Mouse (Mus musculus): ENCODE data around the gene Jsrp1. TPM values are rescaled to one million over a fixed set of nuclear protein-coding genes. Genes with fewer than 3 reads are reported as not detected.

Gene Jsrp1
- polyA plus RNA-seq, 1 experiment from 2014 or later, result not detected

DNA sequence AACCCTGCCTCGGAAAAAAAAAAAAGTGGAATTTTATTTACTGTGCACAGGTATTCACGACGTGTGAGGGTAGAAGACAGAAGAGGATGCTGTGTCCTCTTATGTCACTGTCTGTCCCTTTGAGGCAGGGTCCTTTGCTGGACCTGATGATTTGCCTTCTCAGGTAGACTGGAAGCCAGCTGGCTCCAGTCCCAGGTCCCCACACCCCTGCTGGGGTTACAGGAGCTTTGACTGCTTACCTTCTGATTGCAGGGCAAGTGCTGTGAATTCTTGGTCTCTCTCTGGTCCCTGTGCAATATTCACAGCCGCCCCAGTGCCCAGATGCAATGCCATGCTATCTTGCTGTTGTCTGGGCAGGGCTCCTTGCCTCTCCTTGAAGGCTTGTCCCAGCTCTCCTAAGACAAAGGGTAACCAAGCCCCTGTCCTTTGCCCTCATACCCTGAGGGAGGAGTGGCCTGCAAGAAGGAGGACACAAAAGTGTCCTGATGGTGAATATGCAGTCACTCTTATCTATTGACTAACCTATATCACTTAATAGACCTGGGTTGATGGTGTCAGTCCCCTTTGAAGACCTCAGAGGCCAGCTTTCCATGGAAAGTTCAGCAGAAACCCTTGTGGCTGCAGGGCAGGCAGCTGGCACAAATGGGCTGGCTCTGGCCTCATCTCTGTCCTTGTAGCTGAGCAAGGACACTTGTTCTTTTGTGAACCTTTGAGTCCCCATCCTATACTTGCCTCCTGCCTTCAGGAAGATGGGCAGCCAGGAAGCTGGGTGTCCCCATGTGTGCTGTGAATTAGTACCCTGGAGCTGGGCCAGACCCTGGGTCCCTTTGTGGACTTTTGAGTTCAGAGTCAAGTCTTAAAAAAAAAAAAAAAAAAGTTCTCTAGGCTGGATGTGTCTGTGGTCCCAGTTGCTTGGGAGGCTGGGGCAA, 52.4 kb downstream of the Jsrp1 start:
- H3K9me3 ChIP-seq (ENCODE audit: low read length), result no peaks in the 10 kb centered on the region
- no peak overlapping the region for H3K9ac ChIP-seq (replicated peaks)
- peaks cover 59% of the 10 kb centered on the region for H3K4me1 ChIP-seq (ENCODE audit: insufficient read depth)
- ATAC-seq, result no peak
- TF ChIP-seq CTCF (IDR thresholded peaks at IDR 0.05; ENCODE audit: low read depth) (no peak), EP300 (IDR thresholded peaks at IDR 0.05; ENCODE audit: low read depth) (no peak)
- no peaks in the 10 kb centered on the region for H3K27me3 ChIP-seq (ENCODE audit: insufficient read depth, low read length)
- WGBS (ENCODE audit: insufficient replicate concordance), result 83% methylated on average over 4 of the region's 4 CpGs
- H3K4me2 ChIP-seq (ENCODE audit: low read depth, low read length), result no peak overlapping the region
- no peak overlapping the region for H3K4me3 ChIP-seq (ENCODE audit: low read depth, low read length)
- H3K27ac ChIP-seq (ENCODE audit: low read depth), result no peak overlapping the region
- DNase-seq, result no peak
- peaks cover 9% of the 10 kb centered on the region; the same call in 1 of the 2 replicates for H3K36me3 ChIP-seq (replicated peaks; ENCODE audit: insufficient read depth, low read length)

DNA sequence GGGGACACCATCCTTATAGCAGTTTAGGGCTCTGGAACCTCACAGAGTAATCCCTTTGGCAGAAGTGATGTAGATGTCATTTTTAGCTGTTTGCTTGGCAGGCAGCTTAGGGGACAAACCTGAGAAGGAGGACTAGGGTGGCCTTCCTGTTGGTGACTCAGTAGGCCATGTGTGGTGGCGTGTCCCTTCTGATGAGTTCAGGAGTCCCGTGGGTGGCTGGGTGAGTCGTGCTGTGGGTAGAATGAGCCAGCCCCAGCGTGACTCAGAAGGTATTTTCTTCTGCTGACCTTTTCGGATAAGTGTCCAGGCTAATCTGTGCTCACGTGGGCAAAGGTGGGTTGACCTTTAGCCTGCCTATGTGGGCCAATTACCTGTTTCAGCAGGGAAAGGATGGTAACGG, 54.6 kb downstream of the Jsrp1 start:
- DNase-seq (no peak), ATAC-seq (no peak)
- WGBS (ENCODE audit: insufficient replicate concordance), result 57% methylated on average over 7 of the region's 7 CpGs
- Histone ChIP-seq H3K9me3 (ENCODE audit: low read length) (no peaks in the 10 kb centered on the region), H3K27ac (ENCODE audit: low read depth) (no peak overlapping the region), H3K9ac (replicated peaks) (no peak overlapping the region), H3K36me3 (replicated peaks; ENCODE audit: insufficient read depth, low read length) (no peaks in the 10 kb centered on the region), H3K4me1 (ENCODE audit: insufficient read depth) (peaks cover 58% of the 10 kb centered on the region), H3K4me2 (ENCODE audit: low read depth, low read length) (no peak overlapping the region), H3K4me3 (ENCODE audit: low read depth, low read length) (no peak overlapping the region), H3K27me3 (ENCODE audit: insufficient read depth, low read length) (no peaks in the 10 kb centered on the region)
- no peak for TF ChIP-seq EP300 (IDR thresholded peaks at IDR 0.05; ENCODE audit: low read depth)
- TF ChIP-seq CTCF (IDR thresholded peaks at IDR 0.05; ENCODE audit: low read depth), result no peak

MicroRNAs encoded within 50 kb of the gene (microRNA counts, 519-probe panel; counts per million panel counts)
- not detected for microRNA mmu-miR-1982

Small RNA genes within 50 kb of the gene (microRNA-seq; reads per million reads assigned to microRNA genes)
- 9.7 reads per million, percentile 17 among the genes with 10 or more reads in this experiment for gene Mir1982

Other genes with a start within 250 kb of the Jsrp1 start
- gene Klf16, start 236.2 kb downstream of the Jsrp1 start, polyA plus RNA-seq (2015; fragmentation: Nextera tagmentation; extraction: Ambion mirVana), result 6.1 and 6.5 TPM in 2 replicates
- gene Abhd17a, start 223.2 kb downstream of the Jsrp1 start, polyA plus RNA-seq (2015; fragmentation: Nextera tagmentation; extraction: Ambion mirVana), result 50.2 and 59.3 TPM in 2 replicates
- 27.5 and 29.2 TPM in 2 replicates for gene Scamp4, start 210.6 kb downstream of the Jsrp1 start, polyA plus RNA-seq (2015; fragmentation: Nextera tagmentation; extraction: Ambion mirVana)
- 2.1 and 2.6 TPM in 2 replicates for gene Adat3, start 210.6 kb downstream of the Jsrp1 start, polyA plus RNA-seq (2015; fragmentation: Nextera tagmentation; extraction: Ambion mirVana)
- gene Gm49322, start 207.5 kb downstream of the Jsrp1 start, polyA plus RNA-seq (2015; fragmentation: Nextera tagmentation; extraction: Ambion mirVana), result 0.20 and 0.52 TPM in 2 replicates
- 41.4 and 45.8 TPM in 2 replicates for gene Csnk1g2, start 190.7 kb downstream of the Jsrp1 start, polyA plus RNA-seq (2015; fragmentation: Nextera tagmentation; extraction: Ambion mirVana)
- gene Btbd2, start 156.4 kb downstream of the Jsrp1 start, polyA plus RNA-seq (2015; fragmentation: Nextera tagmentation; extraction: Ambion mirVana), result 10.7 and 11.5 TPM in 2 replicates
- gene Mknk2, start 135.4 kb downstream of the Jsrp1 start, polyA plus RNA-seq (2015; fragmentation: Nextera tagmentation; extraction: Ambion mirVana), result 45.8 and 46.1 TPM in 2 replicates
- gene Mob3a, start 111.5 kb downstream of the Jsrp1 start, polyA plus RNA-seq (2015; fragmentation: Nextera tagmentation; extraction: Ambion mirVana), result 14.7 and 17.3 TPM in 2 replicates
- 7.9 and 10.4 TPM in 2 replicates for gene Izumo4, start 111.3 kb downstream of the Jsrp1 start, polyA plus RNA-seq (2015; fragmentation: Nextera tagmentation; extraction: Ambion mirVana)
- 16.4 and 19.0 TPM in 2 replicates for gene Ap3d1, start 71.2 kb downstream of the Jsrp1 start, polyA plus RNA-seq (2015; fragmentation: Nextera tagmentation; extraction: Ambion mirVana)
- 4.6 TPM in 2 replicates for gene Dot1l, start 58.3 kb downstream of the Jsrp1 start, polyA plus RNA-seq (2015; fragmentation: Nextera tagmentation; extraction: Ambion mirVana)
- 20.9 and 22.2 TPM in 2 replicates for gene Sf3a2, start 15.3 kb downstream of the Jsrp1 start, polyA plus RNA-seq (2015; fragmentation: Nextera tagmentation; extraction: Ambion mirVana)
- 42.0 and 43.7 TPM in 2 replicates for gene Plekhj1, start 14.9 kb downstream of the Jsrp1 start, polyA plus RNA-seq (2015; fragmentation: Nextera tagmentation; extraction: Ambion mirVana)
- 0.06 TPM in 1 of 2 replicates, not detected in the other for gene Amh, start 8.3 kb downstream of the Jsrp1 start, polyA plus RNA-seq (2015; fragmentation: Nextera tagmentation; extraction: Ambion mirVana)
- gene Oaz1, start 13.2 kb upstream of the Jsrp1 start, polyA plus RNA-seq (2015; fragmentation: Nextera tagmentation; extraction: Ambion mirVana), result 1,017 and 1,029 TPM in 2 replicates
- gene Lingo3, start 30.5 kb upstream of the Jsrp1 start, polyA plus RNA-seq (2015; fragmentation: Nextera tagmentation; extraction: Ambion mirVana), result not detected in 2 replicates
- gene Lsm7, start 41.7 kb upstream of the Jsrp1 start, polyA plus RNA-seq (2015; fragmentation: Nextera tagmentation; extraction: Ambion mirVana), result 104 and 108 TPM in 2 replicates
- 27.6 and 27.7 TPM in 2 replicates for gene Sppl2b, start 41.8 kb upstream of the Jsrp1 start, polyA plus RNA-seq (2015; fragmentation: Nextera tagmentation; extraction: Ambion mirVana)
- 0.12 TPM in 2 replicates for gene Tmprss9, start 58.4 kb upstream of the Jsrp1 start, polyA plus RNA-seq (2015; fragmentation: Nextera tagmentation; extraction: Ambion mirVana)
- 242 and 244 TPM in 2 replicates for gene Timm13, start 87.5 kb upstream of the Jsrp1 start, polyA plus RNA-seq (2015; fragmentation: Nextera tagmentation; extraction: Ambion mirVana)
- gene Lmnb2, start 104.7 kb upstream of the Jsrp1 start, polyA plus RNA-seq (2015; fragmentation: Nextera tagmentation; extraction: Ambion mirVana), result 5.4 and 6.5 TPM in 2 replicates
- gene Gadd45b, start 116.6 kb upstream of the Jsrp1 start, polyA plus RNA-seq (2015; fragmentation: Nextera tagmentation; extraction: Ambion mirVana), result 17.3 and 18.7 TPM in 2 replicates
- 1.3 TPM in 2 replicates for gene Gng7, start 201.4 kb upstream of the Jsrp1 start, polyA plus RNA-seq (2015; fragmentation: Nextera tagmentation; extraction: Ambion mirVana)
- gene Diras1, start 212.2 kb upstream of the Jsrp1 start, polyA plus RNA-seq (2015; fragmentation: Nextera tagmentation; extraction: Ambion mirVana), result not detected in 2 replicates
- 4.6 and 4.7 TPM in 2 replicates for gene Slc39a3, start 223.9 kb upstream of the Jsrp1 start, polyA plus RNA-seq (2015; fragmentation: Nextera tagmentation; extraction: Ambion mirVana)
- gene Sgta, start 246.7 kb upstream of the Jsrp1 start, polyA plus RNA-seq (2015; fragmentation: Nextera tagmentation; extraction: Ambion mirVana), result 50.2 and 50.6 TPM in 2 replicates

Measured in liver, postnatal 0 days (tissue).